Comparison of ENCODE assay signal across 8 mouse cellular contexts in the genomic region with DNA sequence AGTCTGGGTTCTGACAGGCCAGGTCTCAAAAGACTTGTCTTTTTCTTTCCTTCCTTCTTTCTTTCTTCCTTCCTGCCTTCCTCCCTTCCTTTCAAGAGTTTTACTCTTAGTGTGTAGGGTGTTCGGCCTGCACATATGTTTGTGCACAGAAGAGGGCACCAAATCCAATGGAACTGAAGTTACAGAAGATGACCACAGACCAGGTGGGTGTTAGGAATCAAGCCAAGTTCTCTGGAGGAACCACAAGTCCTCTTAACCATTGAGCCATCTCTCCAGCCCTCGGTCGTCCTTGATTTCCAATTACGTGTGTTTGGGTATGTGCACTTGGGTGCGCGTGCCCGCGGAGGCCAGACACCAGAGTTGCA. TPM values are rescaled to one million over a fixed set of nuclear protein-coding genes. Genes with fewer than 3 reads are reported as not detected.
A peak's percentile ranks its signal among the peaks of the same experiment; 100 is the strongest.
DNase-seq lines count a peak whose midpoint lies in the region; ATAC-seq and TF ChIP-seq lines count a peak whose summit lies in the region.

No protein-coding gene starts in this region.

- H3K9me3 ChIP-seq in heart, embryonic 10.5 days = no peaks in the 10 kb centered on the region
- H3K9me3 ChIP-seq in MEL (replicated peaks; ENCODE audit: insufficient read depth, low read length) = no peaks in the 10 kb centered on the region

- TF ChIP-seq RAD21 in MEL (IDR thresholded peaks at IDR 0.05; ENCODE audit: low read depth, low read length) = peak; percentile 38

- peaks cover 22% of the 10 kb centered on the region for H3K4me1 ChIP-seq in heart, embryonic 10.5 days
- peaks cover 0 to 3% of the 10 kb centered on the region in 2 experiments; a peak in 1 of 4 replicates for H3K4me1 ChIP-seq in MEL (ENCODE audit: control insufficient read depth in 1 of 2, insufficient read depth in 2 of 2, low read length in 2 of 2)

- H3K4me3 ChIP-seq in heart, embryonic 10.5 days = peak overlapping the region; percentile 93
- H3K4me3 ChIP-seq in MEL (ENCODE audit: control insufficient read depth in 1 of 2, insufficient read depth in 1 of 2, low read depth in 2 of 2, low read length in 2 of 2) = peak overlapping the region; percentile 72 to 75

- TF ChIP-seq CTCF in MEL (IDR thresholded peaks at IDR 0.05 in 2 of 3, conservative IDR thresholded peaks at IDR 0.05 in 1 of 3; ENCODE audit: control insufficient read depth in 1 of 3, insufficient read depth in 1 of 3, low read depth in 2 of 3, low read length in 3 of 3, poor library complexity in 1 of 3, severe bottlenecking in 1 of 3) = peak; percentile 12 to 36 (median 13); a peak in 3 of 6 replicates

- H3K27ac ChIP-seq in heart, embryonic 10.5 days = peak overlapping the region; percentile 96
- H3K27ac ChIP-seq in MEL (ENCODE audit: control insufficient read depth, low read depth, low read length) = no peak overlapping the region

- WGBS in heart, embryonic 10.5 days = 15% methylated on average over 8 of the region's 8 CpGs

- peak; percentile 45 for ATAC-seq in granulocyte monocyte progenitor cell, adult 5-6 weeks (replicated peaks; ENCODE audit: poor library complexity, severe bottlenecking)
- peak; percentile 73 for ATAC-seq in megakaryocyte progenitor cell, adult 5-6 weeks (replicated peaks; ENCODE audit: poor library complexity)
- ATAC-seq in CD4-positive, CD25-positive, alpha-beta regulatory T cell, adult 4 months = no peak

- intact Hi-C loops in heart, postnatal 25 days (cut with DNase I) = loop anchor here (5.0 kb wide), 1 partner anchor 260 kb away; no protein-coding TSS in a partner anchor

- peak overlapping the region; percentile 78 for H3K9ac ChIP-seq in MEL (ENCODE audit: control insufficient read depth, low read depth, low read length, poor library complexity, severe bottlenecking)

- no peak for TF ChIP-seq EP300 in MEL (IDR thresholded peaks at IDR 0.05; ENCODE audit: low read depth in 1 of 2, low read length in 2 of 2)

- peaks cover 8% of the 10 kb centered on the region; the same call in 1 of the 2 replicates for H3K79me2 ChIP-seq in MEL (ENCODE audit: control insufficient read depth, insufficient read depth, low read length, poor library complexity)

- H3K36me3 ChIP-seq in heart, embryonic 10.5 days = no peaks in the 10 kb centered on the region
- peaks cover 0 to 3% of the 10 kb centered on the region in 2 experiments; a peak in 1 of 4 replicates for H3K36me3 ChIP-seq in MEL (ENCODE audit: control insufficient read depth in 1 of 2, insufficient read depth in 2 of 2, low read length in 2 of 2)

- no peaks in the 10 kb centered on the region for H3K27me3 ChIP-seq in heart, embryonic 10.5 days (ENCODE audit: insufficient read depth, poor library complexity, severe bottlenecking)
- H3K27me3 ChIP-seq in MEL (ENCODE audit: control insufficient read depth in 1 of 2, insufficient read depth in 2 of 2, low read length in 2 of 2) = no peaks in the 10 kb centered on the region

- no peak for TF ChIP-seq POLR2A in MEL (IDR thresholded peaks at IDR 0.05; ENCODE audit: control insufficient read depth in 1 of 2, insufficient read depth in 1 of 2, low read depth in 1 of 2, low read length in 2 of 2, poor library complexity in 1 of 2)

- DNase-seq in heart, embryonic 10.5 days (ENCODE audit: low spot score) = no peak
- no peak for DNase-seq in heart, postnatal 25 days (ENCODE audit: low spot score)
- peak; percentile 84 for DNase-seq in MEL (ENCODE audit: low read depth, low spot score)
- DNase-seq in adipocyte (ENCODE audit: low spot score) = no peak
- no peak for DNase-seq in retina, embryonic 14.5 days (ENCODE audit: low spot score)

TF ChIP-seq in MEL, 35 proteins besides CTCF, POLR2A, EP300 and RAD21:
- TF ChIP-seq ZC3H11A (IDR thresholded peaks at IDR 0.05; ENCODE audit: low read depth, low read length) (0 out of 2 replicates have a peak, but pooled peaks have one; percentile 5), SMC3 (IDR thresholded peaks at IDR 0.05; ENCODE audit: low read depth, low read length) (peak; percentile 24), USF2 (IDR thresholded peaks at IDR 0.05; ENCODE audit: borderline replicate concordance in 1 of 2, insufficient read depth in 1 of 2, low read depth in 1 of 2, low read length in 2 of 2) (no peak), ETS1 (IDR thresholded peaks at IDR 0.05; ENCODE audit: low read depth, low read length) (0 out of 2 replicates have a peak, but pooled peaks have one; percentile 11), POLR2AphosphoS2 (IDR thresholded peaks at IDR 0.05; ENCODE audit: low read length) (no peak)

RNA-seq across cellular contexts. Expression of a gene that starts 0.5 kb away (rescaled TPM):
- 8.8 and 9.3 TPM in 2 replicates for polyA plus RNA-seq in heart, embryonic 10.5 days (2016; fragmentation: Nextera tagmentation; extraction: Ambion mirVana)
- total RNA-seq in heart, postnatal 25 days (2021) = 1 to 10 TPM; 7.1 to 7.6 TPM
- total RNA-seq in MEL (2012; rRNA removed) = 3.3 and 3.6 TPM in 2 replicates
- polyA plus RNA-seq in MEL (2012; ENCODE audit: insufficient read depth in 1 of 2, insufficient read length in 2 of 2, low read depth in 1 of 2, low replicate concordance in 2 of 2, missing spikeins in 1 of 2) = 1 to 10 TPM in 1 of 2 experiments, not detected in 1; 5.7 TPM
- 5.5 and 10.2 TPM in 2 replicates for total RNA-seq in granulocyte monocyte progenitor cell, adult 5-6 weeks (2014; fragmentation: Nextera tagmentation)
- 5.2 and 8.0 TPM in 2 replicates for total RNA-seq in granulocyte monocyte progenitor cell, adult 5-6 weeks (2017)
- total RNA-seq in megakaryocyte progenitor cell, adult 5-6 weeks (2015) = 10.9 and 11.2 TPM in 2 replicates
- total RNA-seq in megakaryocyte progenitor cell, adult 5-6 weeks (2017) = 5.0 and 6.2 TPM in 2 replicates
- polyA plus RNA-seq in CD4-positive, CD25-positive, alpha-beta regulatory T cell, adult 4 months (2017; shearing (Covaris generic)) = 1 to 10 TPM; 4.6 to 6.4 TPM

RNA-seq across cellular contexts. Expression of a gene that starts 51.1 kb away (rescaled TPM):
- 612 and 687 TPM in 2 replicates for polyA plus RNA-seq in heart, embryonic 10.5 days (2016; fragmentation: Nextera tagmentation; extraction: Ambion mirVana)
- total RNA-seq in heart, postnatal 25 days (2021) = 100 to 1,000 TPM; 824 to 843 TPM
- 271 and 276 TPM in 2 replicates for total RNA-seq in MEL (2012; rRNA removed)
- polyA plus RNA-seq in MEL (2012; ENCODE audit: insufficient read depth in 1 of 2, insufficient read length in 2 of 2, low read depth in 1 of 2, low replicate concordance in 2 of 2, missing spikeins in 1 of 2) = 100 to 1,000 TPM in 1 of 2 experiments, not detected in 1; 137 TPM
- 202 and 216 TPM in 2 replicates for total RNA-seq in granulocyte monocyte progenitor cell, adult 5-6 weeks (2014; fragmentation: Nextera tagmentation)
- total RNA-seq in granulocyte monocyte progenitor cell, adult 5-6 weeks (2017) = 350 and 390 TPM in 2 replicates
- 126 and 150 TPM in 2 replicates for total RNA-seq in megakaryocyte progenitor cell, adult 5-6 weeks (2015)
- 304 and 334 TPM in 2 replicates for total RNA-seq in megakaryocyte progenitor cell, adult 5-6 weeks (2017)
- polyA plus RNA-seq in CD4-positive, CD25-positive, alpha-beta regulatory T cell, adult 4 months (2017; shearing (Covaris generic)) = 100 to 1,000 TPM; 157 to 163 TPM
